Mouse (Mus musculus) hindbrain, embryonic 11.5 days (tissue): ENCODE measurements around the gene Bcl2a1b. TPM values are rescaled to one million over a fixed set of nuclear protein-coding genes. Genes with fewer than 3 reads are reported as not detected.
"Not testable (repeated sequence)": the region's sequence is repeated elsewhere in the genome, so short reads cannot be mapped to it uniquely, and the experiment has no call there.

Source experiments
- ATAC-seq: fragments of 200-750 bp; cut with Nextera tagmentation; 2 replicates; pipeline ENCODE4 v1.8.0; 2017; ENCODE audit warnings: mild to moderate bottlenecking, moderate TSS enrichment, moderate library complexity; ENCODE audit not compliant: low FRiP score
- DNase-seq: peaks from one replicate; pipeline ENCODE4 v3.0.0-alpha.2; 2015; ENCODE audit warnings: low spot score
- H3K27ac ChIP-seq: fragments of 300-500 bp; sonication (generic); 2 replicates; pipeline ENCODE4 v1.5.1; 2014; ENCODE audit warnings: mild to moderate bottlenecking, low read depth, low read length
- H3K27me3 ChIP-seq: fragments of 300-500 bp; sonication (generic); 2 replicates; pipeline ENCODE4 v1.6.1; 2014; ENCODE audit warnings: mild to moderate bottlenecking, low read length, moderate library complexity, mixed read lengths; ENCODE audit not compliant: control insufficient read depth, insufficient read depth
- H3K36me3 ChIP-seq: fragments of 300-500 bp; sonication (generic); 2 replicates; pipeline ENCODE4 v1.6.1; 2014; ENCODE audit warnings: mild to moderate bottlenecking, low read length, moderate library complexity, mixed read lengths; ENCODE audit not compliant: control insufficient read depth, insufficient read depth
- H3K4me1 ChIP-seq: fragments of 300-500 bp; sonication (generic); replicated peaks from 2 replicates; pipeline ENCODE4 v1.6.1; 2014; ENCODE audit warnings: low read length, mixed read lengths; ENCODE audit not compliant: control insufficient read depth, insufficient read depth
- H3K4me2 ChIP-seq: fragments of 300-500 bp; sonication (generic); replicated peaks from 2 replicates; pipeline ENCODE4 v1.6.1; 2014; ENCODE audit warnings: mild to moderate bottlenecking, low read depth, low read length
- H3K4me3 ChIP-seq: fragments of 300-500 bp; sonication (generic); 2 replicates; pipeline ENCODE4 v1.5.1; 2014; ENCODE audit warnings: low read depth, low read length
- H3K9ac ChIP-seq: fragments of 300-500 bp; sonication (generic); 2 replicates; pipeline ENCODE4 v1.6.1; 2014; ENCODE audit warnings: low read depth, low read length
- H3K9me3 ChIP-seq: fragments of 300-500 bp; sonication (generic); 2 replicates; pipeline ENCODE4 v1.6.1; 2016; ENCODE audit warnings: low read length; ENCODE audit not compliant: control insufficient read depth
- WGBS: fragments of 180-500 bp; shearing (Covaris S2); extraction: QIAGEN DNeasy Blood & Tissue Kit; methylation state at CpG from one replicate; pipeline ENCODE4 v1.1.7; 2014; 5-methylcytosine and 5-hydroxymethylcytosine counted together
- polyA plus RNA-seq: library from polyadenylated mRNA; unstranded; fragments of >200 nt; fragmentation: Nextera tagmentation; extraction: Ambion mirVana; gene quantifications from 2 replicates; pipeline ENCODE4 v1.2.1, GENCODE M21; 2014

Gene Bcl2a1b
- polyA plus RNA-seq, 1 experiment from 2014 or later = 0.69 TPM

DNA sequence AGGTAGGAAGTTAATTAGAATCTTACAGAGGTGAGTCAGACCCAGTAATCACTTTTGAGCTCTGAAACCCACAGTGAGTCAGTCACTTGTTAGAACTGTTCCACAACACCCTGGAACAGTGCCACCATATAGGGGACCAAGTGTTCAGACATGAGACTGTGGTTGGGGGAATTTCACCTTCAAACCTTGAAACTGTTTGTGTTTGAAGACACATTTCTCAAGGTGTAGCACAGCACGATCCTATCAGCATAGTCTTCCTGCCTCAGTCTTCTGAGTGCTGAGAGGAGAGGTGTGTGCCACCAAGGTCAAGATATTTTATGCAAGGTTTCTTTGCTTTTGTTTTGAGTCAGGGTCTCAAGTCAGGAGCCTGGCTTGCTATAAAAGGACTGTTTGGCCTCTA, 9.9 kb downstream of the Bcl2a1b start:
- ATAC-seq, DNase-seq, H3K9ac ChIP-seq, H3K36me3 ChIP-seq, H3K27ac ChIP-seq, H3K4me1 ChIP-seq, H3K4me3 ChIP-seq, H3K4me2 ChIP-seq, H3K9me3 ChIP-seq, H3K27me3 ChIP-seq: not testable (repeated sequence)
- WGBS = 82% methylated on average over 1 of the region's 1 CpGs

GRCm38 (mm10) chr9:89210353-89211064, 11.5 kb downstream of the Bcl2a1b start, which contains the start of gene Mthfs:
Mthfs (plus strand) TSS chr9:89210676.
- not testable (repeated sequence) for H3K9ac ChIP-seq
- WGBS = 30% methylated on average over 9 of the region's 12 CpGs

GRCm38 (mm10) chr9:89211065-89211858, 12.3 kb downstream of the Bcl2a1b start:
- whole genome bisulfite sequencing = 15% methylated on average over 5 of the region's 44 CpGs
- not testable (repeated sequence) for H3K9ac ChIP-seq
- peak; percentile 15 for DNase-seq

More at GRCm38 (mm10) chr9:89210353-89211064, 11.5 kb downstream of the Bcl2a1b start, which contains the start of gene Mthfs:
- peak within 1 kb of the TSS; percentile 21; the same call in 1 of the 2 replicates for H3K4me2 ChIP-seq
- H3K36me3 ChIP-seq, H3K9me3 ChIP-seq, H3K27me3 ChIP-seq, H3K27ac ChIP-seq, H3K4me3 ChIP-seq, H3K4me1 ChIP-seq: not testable (repeated sequence)
- DNase-seq = peak; percentile 13
- ATAC-seq = peak; percentile 70

DNA sequence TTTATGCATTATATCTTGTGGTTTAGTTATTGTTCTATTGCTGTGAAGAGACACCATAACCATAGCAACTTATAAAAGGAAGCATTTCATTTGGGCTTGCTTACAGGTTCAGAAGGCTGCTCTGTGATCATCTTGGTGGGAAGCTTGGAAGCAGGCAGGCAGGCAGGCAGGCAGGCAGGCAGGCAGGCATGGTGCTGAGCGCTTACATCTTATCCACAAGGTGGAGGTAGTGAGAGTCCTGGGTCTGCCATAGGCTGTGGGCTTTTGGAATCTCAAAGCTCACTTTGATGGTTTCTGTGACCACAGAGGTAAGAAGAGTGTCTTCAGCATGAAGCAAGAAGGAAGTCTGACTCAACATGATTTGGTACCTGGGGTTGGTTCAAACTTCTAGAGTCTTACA, 13.4 kb downstream of the Bcl2a1b start:
- not testable (repeated sequence) for H3K4me3 ChIP-seq, H3K9ac ChIP-seq, H3K27ac ChIP-seq, H3K36me3 ChIP-seq, H3K9me3 ChIP-seq, H3K27me3 ChIP-seq, DNase-seq, H3K4me1 ChIP-seq, H3K4me2 ChIP-seq
- ATAC-seq = peak; percentile 38; the same call in 1 of the 2 replicates
- WGBS = 40% methylated on average over 1 of the region's 1 CpGs

More at GRCm38 (mm10) chr9:89211065-89211858, 12.3 kb downstream of the Bcl2a1b start:
- not testable (repeated sequence) for H3K9me3 ChIP-seq, H3K36me3 ChIP-seq, H3K27ac ChIP-seq, H3K27me3 ChIP-seq, H3K4me3 ChIP-seq, H3K4me1 ChIP-seq
- peak; percentile 96 for ATAC-seq
- H3K4me2 ChIP-seq = peak overlapping the region; percentile 7; the same call in 1 of the 2 replicates

DNA sequence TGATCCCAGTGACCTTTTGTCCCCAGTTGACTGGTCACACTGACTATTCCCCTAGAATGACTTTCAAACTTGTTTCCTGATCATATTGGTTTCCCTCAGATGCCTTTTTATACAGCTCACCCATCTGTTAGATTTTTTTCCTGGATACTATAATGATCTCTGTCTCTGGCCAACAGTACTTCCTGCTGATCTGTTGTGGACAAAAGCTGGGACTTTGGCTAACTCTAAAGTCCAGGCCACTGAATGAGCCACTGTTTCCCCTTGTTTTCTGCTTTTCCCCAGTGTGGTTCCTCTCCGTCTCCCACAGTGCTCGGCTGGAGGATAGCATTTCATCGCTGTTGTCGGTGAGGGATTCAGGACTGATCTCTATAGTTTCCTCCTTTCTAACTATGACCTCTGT, 19.2 kb downstream of the Bcl2a1b start:
- not testable (repeated sequence) for H3K27ac ChIP-seq, H3K9me3 ChIP-seq, H3K9ac ChIP-seq, H3K4me3 ChIP-seq, H3K27me3 ChIP-seq, H3K4me2 ChIP-seq, H3K36me3 ChIP-seq, ATAC-seq, DNase-seq, H3K4me1 ChIP-seq
- whole genome bisulfite sequencing = 79% methylated on average over 4 of the region's 4 CpGs

GRCm38 (mm10) chr9:89219668-89220067, 20.7 kb downstream of the Bcl2a1b start:
- ATAC-seq, H3K4me2 ChIP-seq, DNase-seq, H3K27ac ChIP-seq, H3K27me3 ChIP-seq, H3K9me3 ChIP-seq, H3K4me3 ChIP-seq, H3K4me1 ChIP-seq, H3K9ac ChIP-seq, H3K36me3 ChIP-seq: not testable (repeated sequence)
- 98% methylated on average over 3 of the region's 4 CpGs for WGBS

DNA sequence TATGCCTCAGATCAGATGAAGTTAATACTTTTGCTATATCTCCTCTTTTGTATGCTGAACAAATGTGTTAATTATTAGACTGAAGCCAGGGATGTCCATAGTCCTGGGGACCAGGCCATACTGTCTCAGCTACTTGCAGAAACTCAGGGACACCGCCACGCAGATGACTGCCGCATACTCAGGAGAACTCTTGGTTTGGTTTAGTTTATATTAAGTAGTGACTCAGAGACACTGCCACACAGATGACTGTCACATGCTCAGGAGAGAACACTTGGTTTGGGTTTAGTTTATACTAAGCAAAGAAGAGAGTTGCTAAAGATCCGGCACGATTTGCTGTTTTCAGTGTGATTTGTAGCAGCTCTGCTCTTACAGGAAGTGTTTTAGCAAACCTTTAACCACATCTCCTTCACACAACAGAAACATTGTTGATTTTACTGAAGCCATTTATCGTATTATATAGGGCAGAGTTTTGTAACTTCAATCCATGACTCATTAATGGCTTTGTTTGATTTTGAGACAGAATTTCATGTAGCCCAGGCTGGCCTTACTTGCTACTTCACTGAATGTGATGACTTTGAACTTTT, 21.8 kb downstream of the Bcl2a1b start:
- not testable (repeated sequence) for H3K36me3 ChIP-seq, H3K4me2 ChIP-seq, DNase-seq, H3K27me3 ChIP-seq, ATAC-seq, H3K9ac ChIP-seq, H3K4me3 ChIP-seq, H3K27ac ChIP-seq, H3K4me1 ChIP-seq, H3K9me3 ChIP-seq
- 93% methylated on average over 6 of the region's 6 CpGs for WGBS

GRCm38 (mm10) chr9:89226071-89226470, 27.1 kb downstream of the Bcl2a1b start:
- H3K4me3 ChIP-seq = no peak overlapping the region
- no peak overlapping the region for H3K4me2 ChIP-seq
- H3K36me3 ChIP-seq = no peaks in the 10 kb centered on the region
- peak; percentile 56; the same call in 1 of the 2 replicates for ATAC-seq
- no peaks in the 10 kb centered on the region for H3K4me1 ChIP-seq
- no peaks in the 10 kb centered on the region for H3K9me3 ChIP-seq
- no peak overlapping the region for H3K27ac ChIP-seq
- 66% methylated on average over 4 of the region's 4 CpGs for WGBS
- no peak overlapping the region for H3K9ac ChIP-seq
- peak; percentile 16 for DNase-seq
- no peaks in the 10 kb centered on the region for H3K27me3 ChIP-seq
